Mouse (Mus musculus) liver, adult 2 months (tissue): ENCODE measurements around the gene Duoxa1. TPM values are rescaled to one million over a fixed set of nuclear protein-coding genes. Genes with fewer than 3 reads are reported as not detected.

Source experiments
- DNase-seq: peaks from one replicate; pipeline ENCODE4 v3.0.0-alpha.2; 2011; ENCODE audit warnings: low read depth, low spot score; ENCODE audit errors: extremely low read depth
- H3K27ac ChIP-seq: fragments of 200-500 bp; replicated peaks from 2 replicates; pipeline ENCODE4 v1.5.1; 2012; ENCODE audit warnings: low read depth, mild to moderate bottlenecking, control low read depth, inconsistent platforms, low read length; ENCODE audit not compliant: insufficient read depth
- H3K27me3 ChIP-seq: fragments of 200-500 bp; 2 replicates; pipeline ENCODE4 v1.6.1; 2012; ENCODE audit warnings: mild to moderate bottlenecking, moderate library complexity, low read length, inconsistent platforms; ENCODE audit not compliant: control insufficient read depth, insufficient read depth
- H3K36me3 ChIP-seq: fragments of 200-500 bp; 2 replicates; pipeline ENCODE4 v1.6.1; 2012; ENCODE audit warnings: low read length, inconsistent platforms; ENCODE audit not compliant: control insufficient read depth, insufficient read depth
- H3K4me1 ChIP-seq: fragments of 200-500 bp; 2 replicates; pipeline ENCODE4 v1.6.1; 2011; ENCODE audit warnings: low read length; ENCODE audit not compliant: control insufficient read depth, insufficient read depth
- H3K4me3 ChIP-seq: fragments of 200-500 bp; 2 replicates; pipeline ENCODE4 v1.5.1; 2011; ENCODE audit warnings: low read depth, mild to moderate bottlenecking, control low read depth, low read length, moderate library complexity; ENCODE audit not compliant: insufficient read depth
- H3K79me2 ChIP-seq: fragments of 200-500 bp; 2 replicates; pipeline ENCODE4 v1.6.1; 2012; ENCODE audit warnings: inconsistent platforms, mild to moderate bottlenecking, low read length, moderate library complexity; ENCODE audit not compliant: control insufficient read depth, insufficient read depth
- H3K9ac ChIP-seq: fragments of 200-500 bp; 2 replicates; pipeline ENCODE4 v1.6.1; 2012; ENCODE audit warnings: low read depth, mild to moderate bottlenecking, control low read depth, inconsistent platforms, low read length
- CTCF ChIP-seq: fragments of 200-500 bp; IDR thresholded peaks from 2 replicates; pipeline ENCODE4 v1.5.1; 2011; ENCODE audit warnings: low read depth, low read length, control low read depth
- POLR2A ChIP-seq: fragments of 200-500 bp; IDR thresholded peaks from 2 replicates; pipeline ENCODE4 v1.6.1; 2011; ENCODE audit warnings: low read length, control low read depth; ENCODE audit not compliant: insufficient read depth; ENCODE audit errors: extremely low read depth
- WGBS: fragments of 180-500 bp; shearing (Covaris S2); methylation state at CpG from one replicate; pipeline ENCODE4 v1.1.7; 2018; 5-methylcytosine and 5-hydroxymethylcytosine counted together
- polyA plus RNA-seq: library from polyadenylated mRNA; depleted of rRNA; stranded (reverse); fragments of >200 nt; gene quantifications from 2 replicates; pipeline ENCODE4 v1.2.3, GENCODE M21; 2012
- total RNA-seq: library from RNA; depleted of rRNA; stranded (reverse); fragments of >200 nt; gene quantifications from 2 replicates; pipeline ENCODE4 v1.2.3, GENCODE M21; 2014

Duoxa1 gene
- total and polyA plus RNA-seq, 2 experiments: not detected

DNA sequence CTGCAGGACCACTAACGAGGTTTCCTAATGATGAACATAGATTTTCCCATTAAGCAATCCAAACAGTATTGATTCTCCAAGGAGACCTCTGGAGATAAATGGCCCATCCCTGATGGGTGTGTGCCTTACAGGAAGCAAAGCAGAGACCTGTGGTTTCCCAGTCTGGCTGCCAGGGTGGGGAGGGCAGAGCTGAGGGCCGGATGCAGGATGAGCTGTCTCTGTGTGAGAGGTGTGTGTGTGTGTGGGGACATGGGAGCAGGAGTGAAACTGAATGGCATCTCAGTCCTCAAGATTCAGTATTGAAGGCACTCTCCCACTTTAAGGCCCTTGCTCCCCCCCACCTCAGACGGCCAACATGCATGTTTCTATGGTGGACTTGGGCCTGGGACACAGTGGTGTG lies 42.7 kb upstream of the Duoxa1 start:
- WGBS: 56% methylated on average over 3 of the region's 3 CpGs

DNA sequence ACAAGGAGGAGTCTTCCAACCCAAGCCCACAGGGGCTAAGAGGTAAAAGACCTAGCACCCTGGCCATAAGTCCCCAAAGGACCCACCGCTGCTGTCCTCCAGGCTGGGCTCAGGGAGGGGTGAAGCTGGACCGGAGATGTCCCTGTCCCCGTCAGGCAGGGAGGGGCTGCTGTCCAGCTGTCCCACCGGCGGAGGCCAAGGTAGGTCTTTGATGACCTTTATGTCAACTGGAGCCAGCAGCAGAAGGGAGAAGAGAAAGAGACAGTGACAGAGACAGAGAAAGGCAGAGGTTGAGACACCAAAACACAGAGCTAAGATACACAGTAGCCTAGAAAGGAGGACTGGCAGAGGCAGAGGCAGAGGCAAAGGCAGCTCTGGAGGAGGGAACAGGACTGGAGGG lies 41.9 kb upstream of the Duoxa1 start:
- H3K27ac ChIP-seq: no peak overlapping the region
- no peak for TF ChIP-seq CTCF
- no peak for TF ChIP-seq POLR2A
- no peak for DNase-seq

More for the DNA sequence above, 42.7 kb upstream of the Duoxa1 start:
- Histone ChIP-seq H3K9ac (no peak overlapping the region), H3K27ac (no peak overlapping the region), H3K4me1 (no peaks in the 10 kb centered on the region), H3K79me2 (no peaks in the 10 kb centered on the region), H3K27me3 (no peaks in the 10 kb centered on the region), H3K36me3 (no peaks in the 10 kb centered on the region; the same call in 1 of the 2 replicates), H3K4me3 (no peak overlapping the region)
- TF ChIP-seq CTCF (no peak), POLR2A (no peak)
- no peak for DNase-seq

DNA sequence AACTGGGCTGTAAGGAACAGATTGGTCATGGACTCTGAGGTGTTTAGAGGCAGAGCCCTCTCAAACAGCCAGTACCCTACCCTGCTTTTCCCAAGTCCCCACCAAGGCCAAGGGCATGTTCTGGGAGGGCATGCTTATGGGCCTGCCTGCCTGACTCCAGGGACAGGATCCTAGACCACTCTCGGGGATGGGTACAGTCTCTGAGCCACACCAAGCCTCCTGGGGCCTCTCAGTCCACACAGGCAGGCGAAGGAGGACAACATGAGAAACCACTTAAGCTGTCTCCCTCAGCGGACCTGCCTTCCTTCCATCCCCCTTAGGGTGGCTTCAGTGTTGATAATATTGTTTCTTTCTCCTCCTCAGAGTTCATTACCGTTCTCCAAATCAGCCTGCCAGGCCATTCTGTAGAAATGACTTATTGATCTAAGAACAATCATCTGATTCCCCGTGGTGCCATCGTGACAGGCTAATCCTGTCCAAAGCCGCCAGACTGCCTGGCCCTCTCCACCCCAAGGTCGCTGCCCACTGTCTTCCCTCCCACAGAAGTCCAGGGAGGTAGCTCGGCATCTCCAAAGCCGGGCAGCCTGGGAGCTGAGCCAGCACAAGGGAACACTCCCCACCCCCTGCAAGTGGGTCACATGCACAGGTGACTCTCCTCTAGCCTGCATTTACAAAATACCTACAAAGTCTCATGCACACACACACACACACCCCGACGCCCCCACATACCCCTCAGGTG lies 40.8 kb upstream of the Duoxa1 start:
- Histone ChIP-seq H3K27me3 (no peaks in the 10 kb centered on the region), H3K4me3 (no peak overlapping the region), H3K27ac (no peak overlapping the region), H3K79me2 (no peaks in the 10 kb centered on the region), H3K4me1 (no peaks in the 10 kb centered on the region), H3K9ac (no peak overlapping the region), H3K36me3 (no peaks in the 10 kb centered on the region; the same call in 1 of the 2 replicates)
- TF ChIP-seq POLR2A: no peak
- no peak for TF ChIP-seq CTCF
- 55% methylated on average over 12 of the region's 12 CpGs for WGBS
- DNase-seq: no peak

More for the DNA sequence above, 41.9 kb upstream of the Duoxa1 start:
- WGBS: 85% methylated on average over 5 of the region's 5 CpGs
- H3K36me3 ChIP-seq: no peaks in the 10 kb centered on the region; the same call in 1 of the 2 replicates
- no peak overlapping the region for H3K9ac ChIP-seq
- H3K4me1 ChIP-seq: no peaks in the 10 kb centered on the region
- H3K4me3 ChIP-seq: no peak overlapping the region
- no peaks in the 10 kb centered on the region for H3K27me3 ChIP-seq
- H3K79me2 ChIP-seq: no peaks in the 10 kb centered on the region

DNA sequence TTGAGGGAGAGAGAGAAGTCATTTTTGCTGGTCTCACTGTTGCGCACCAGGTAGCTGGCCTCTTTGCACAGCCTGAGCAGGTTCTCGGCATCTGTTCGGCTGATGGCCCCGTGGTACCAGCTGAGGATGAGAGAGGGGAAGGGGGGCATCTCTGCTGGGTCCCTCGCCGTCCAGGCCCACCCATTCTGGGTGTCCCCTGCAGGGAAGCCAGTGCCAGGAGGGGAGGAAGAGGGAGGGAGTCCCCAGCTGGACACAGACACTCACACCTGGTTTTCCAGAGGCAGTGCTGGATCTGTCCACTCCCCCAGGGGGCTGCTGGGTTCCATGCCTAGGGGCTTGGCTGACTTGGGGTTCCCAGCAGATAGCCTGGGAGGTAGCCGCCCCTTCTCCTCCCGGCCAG lies 40.2 kb upstream of the Duoxa1 start:
- no peaks in the 10 kb centered on the region for H3K27me3 ChIP-seq
- no peaks in the 10 kb centered on the region; the same call in 1 of the 2 replicates for H3K36me3 ChIP-seq
- 95% methylated on average over 8 of the region's 8 CpGs for WGBS
- no peak for TF ChIP-seq CTCF
- TF ChIP-seq POLR2A: no peak
- no peak overlapping the region for H3K9ac ChIP-seq
- H3K79me2 ChIP-seq: no peaks in the 10 kb centered on the region
- H3K4me1 ChIP-seq: peaks cover 3% of the 10 kb centered on the region
- no peak for DNase-seq
- H3K4me3 ChIP-seq: no peak overlapping the region
- H3K27ac ChIP-seq: no peak overlapping the region

DNA sequence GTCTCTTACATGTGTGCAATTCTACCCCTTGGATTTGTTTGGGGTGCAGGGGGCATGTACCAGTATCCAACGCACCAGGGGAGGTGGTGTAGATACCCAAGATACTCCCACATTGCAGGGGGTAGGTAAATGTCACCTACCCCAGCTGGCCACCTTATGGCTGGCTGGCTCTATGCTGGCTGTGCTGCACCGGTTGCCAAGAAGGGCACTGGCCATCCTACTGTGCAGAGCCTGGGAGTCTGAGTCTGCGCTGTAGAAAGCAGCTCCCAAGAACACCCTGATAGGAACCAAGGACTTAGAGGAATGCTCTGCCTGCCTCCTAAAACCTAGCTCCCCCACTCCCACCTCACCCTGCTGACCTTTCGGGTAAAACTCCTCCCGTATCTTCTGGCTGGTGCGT lies 39.5 kb upstream of the Duoxa1 start:
- DNase-seq: no peak
- Histone ChIP-seq H3K79me2 (no peaks in the 10 kb centered on the region), H3K9ac (no peak overlapping the region), H3K36me3 (no peaks in the 10 kb centered on the region; the same call in 1 of the 2 replicates), H3K4me1 (peaks cover 4% of the 10 kb centered on the region), H3K27me3 (no peaks in the 10 kb centered on the region), H3K27ac (no peak overlapping the region), H3K4me3 (no peak overlapping the region)
- TF ChIP-seq POLR2A: no peak
- no peak for TF ChIP-seq CTCF
- 96% methylated on average over 6 of the region's 6 CpGs for WGBS

DNA sequence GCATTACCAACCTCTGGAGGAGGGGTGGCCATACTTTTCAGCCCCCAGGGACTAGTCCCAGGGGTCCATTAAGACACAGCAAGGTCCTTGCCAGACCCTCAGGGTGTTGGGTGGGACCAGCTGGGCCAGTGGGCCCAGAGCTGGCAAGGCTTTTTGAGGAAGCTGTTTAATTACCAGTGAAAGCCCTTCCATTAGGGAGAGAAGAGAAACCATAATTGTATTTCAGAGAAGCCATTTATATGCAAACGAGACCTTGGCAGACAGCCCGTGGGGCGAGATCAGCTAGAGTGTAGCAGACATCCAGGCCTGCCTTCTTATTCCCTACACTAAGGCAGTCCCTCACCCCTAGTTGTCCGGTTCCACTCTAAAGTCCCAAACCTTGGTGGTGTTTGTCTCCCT lies 38.4 kb upstream of the Duoxa1 start:
- Histone ChIP-seq H3K4me3 (no peak overlapping the region), H3K27me3 (no peaks in the 10 kb centered on the region), H3K36me3 (no peaks in the 10 kb centered on the region), H3K79me2 (no peaks in the 10 kb centered on the region), H3K27ac (no peak overlapping the region), H3K4me1 (peaks cover 4% of the 10 kb centered on the region), H3K9ac (no peak overlapping the region)
- WGBS: 82% methylated on average over 4 of the region's 4 CpGs
- TF ChIP-seq CTCF: no peak
- TF ChIP-seq POLR2A: no peak
- DNase-seq: no peak
